Mouse (Mus musculus) testis, adult 2 months (tissue): ENCODE measurements around the gene Sepsecs. TPM values are rescaled to one million over a fixed set of nuclear protein-coding genes. Genes with fewer than 3 reads are reported as not detected.

Source experiments
- H3K27ac ChIP-seq: fragments of 200-500 bp; 2 replicates; pipeline ENCODE4 v1.5.1; 2012; ENCODE audit warnings: low read depth, low read length; ENCODE audit not compliant: control insufficient read depth, insufficient read depth
- H3K27me3 ChIP-seq: fragments of 200-500 bp; 2 replicates; pipeline ENCODE4 v1.6.1; 2012; ENCODE audit warnings: mild to moderate bottlenecking, low read length, moderate library complexity; ENCODE audit not compliant: control insufficient read depth, insufficient read depth
- H3K36me3 ChIP-seq: fragments of 200-500 bp; 2 replicates; pipeline ENCODE4 v1.6.1; 2012; ENCODE audit warnings: mild to moderate bottlenecking, low read length; ENCODE audit not compliant: control insufficient read depth, insufficient read depth
- H3K4me1 ChIP-seq: fragments of 200-500 bp; 2 replicates; pipeline ENCODE4 v1.6.1; 2012; ENCODE audit warnings: low read length; ENCODE audit not compliant: control insufficient read depth, insufficient read depth
- H3K4me3 ChIP-seq: fragments of 200-500 bp; 2 replicates; pipeline ENCODE4 v1.5.1; 2012; ENCODE audit warnings: low read depth, mild to moderate bottlenecking, low read length, moderate library complexity, mixed read lengths; ENCODE audit not compliant: control insufficient read depth
- CTCF ChIP-seq: fragments of 200-500 bp; IDR thresholded peaks from 2 replicates; pipeline ENCODE4 v1.5.1; 2012; ENCODE audit warnings: low read depth, mild to moderate bottlenecking, inconsistent platforms, low read length, moderate library complexity; ENCODE audit not compliant: control insufficient read depth, insufficient read depth, insufficient replicate concordance
- POLR2A ChIP-seq: fragments of 200-500 bp; IDR thresholded peaks from 2 replicates; pipeline ENCODE4 v1.6.1; 2012; ENCODE audit warnings: low read depth, mild to moderate bottlenecking, inconsistent platforms, low read length, moderate library complexity; ENCODE audit not compliant: control insufficient read depth
- polyA plus RNA-seq: library from polyadenylated mRNA; depleted of rRNA; stranded (reverse); fragments of >200 nt; gene quantifications from 2 replicates; pipeline ENCODE4 v1.2.3, GENCODE M21; 2012

Gene Sepsecs
- polyA plus RNA-seq, 1 experiment: 6.9 TPM

DNA sequence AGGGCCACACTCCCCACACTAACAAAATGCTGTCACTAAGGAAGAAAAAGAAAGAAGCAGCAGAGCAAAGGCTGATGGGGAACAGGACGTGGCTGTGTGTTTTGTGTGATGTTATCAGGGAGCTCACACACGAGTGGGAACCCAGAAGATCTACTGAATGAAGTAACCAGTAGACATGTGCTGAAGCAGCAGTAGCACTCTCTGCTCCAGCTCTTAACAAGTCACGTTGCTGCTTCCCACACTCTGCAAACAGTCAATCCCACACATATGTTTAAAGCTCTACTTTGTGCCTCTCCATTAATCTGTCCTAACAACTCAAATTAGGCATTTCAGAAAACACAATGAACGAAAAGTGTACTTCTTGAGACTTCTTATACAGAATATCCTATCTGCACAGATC is 11.6 kb downstream of the Sepsecs start:
- TF ChIP-seq CTCF: no peak
- no peak for TF ChIP-seq POLR2A
- H3K36me3 ChIP-seq: peaks cover 2% of the 10 kb centered on the region; the same call in 1 of the 2 replicates

DNA sequence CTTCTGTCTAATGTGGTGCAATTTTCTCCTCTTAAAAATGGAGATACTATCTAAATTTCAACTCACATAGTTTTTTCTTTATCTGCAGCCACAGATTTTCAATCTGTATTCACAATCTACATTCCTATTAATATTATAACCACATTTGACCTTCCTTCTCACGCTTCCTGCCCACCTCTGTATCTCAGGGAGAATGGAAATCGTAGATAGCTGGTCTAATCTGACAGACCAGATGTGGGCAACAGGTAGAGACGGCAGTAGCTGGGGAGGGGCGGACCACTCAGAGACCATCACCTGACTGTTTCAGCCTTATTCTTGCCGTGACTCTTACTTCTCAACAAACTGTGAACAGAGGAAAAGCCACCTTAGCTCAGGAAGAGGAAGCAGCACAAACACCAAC is 12.2 kb downstream of the Sepsecs start:
- peaks cover 2% of the 10 kb centered on the region; the same call in 1 of the 2 replicates for H3K36me3 ChIP-seq
- no peaks in the 10 kb centered on the region for H3K4me1 ChIP-seq
- H3K4me3 ChIP-seq: no peak overlapping the region
- no peak for TF ChIP-seq POLR2A
- no peak for TF ChIP-seq CTCF
- no peaks in the 10 kb centered on the region for H3K27me3 ChIP-seq
- H3K27ac ChIP-seq: no peak overlapping the region

More for the DNA sequence above, 11.6 kb downstream of the Sepsecs start:
- no peaks in the 10 kb centered on the region for H3K4me1 ChIP-seq
- H3K27me3 ChIP-seq: no peaks in the 10 kb centered on the region
- no peak overlapping the region for H3K4me3 ChIP-seq
- no peak overlapping the region for H3K27ac ChIP-seq

DNA sequence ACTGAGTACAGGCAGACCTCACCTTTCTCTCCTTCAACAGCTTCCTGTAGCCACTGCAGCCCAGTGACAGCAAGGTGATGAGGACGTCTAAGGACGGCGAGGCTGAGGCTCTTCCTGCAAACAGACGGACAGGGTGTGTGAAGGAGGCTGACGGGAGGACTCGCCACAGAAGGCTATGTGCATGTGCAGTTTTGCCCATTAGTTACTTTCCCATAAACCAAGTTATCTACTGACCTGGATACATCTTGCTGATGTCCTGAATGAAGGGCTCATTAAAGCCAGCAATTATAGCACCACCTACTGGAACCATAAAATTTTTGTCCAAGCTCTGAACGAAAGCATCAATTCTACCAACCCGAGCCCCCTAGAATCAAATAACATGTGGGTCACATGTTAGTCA is 13.5 kb downstream of the Sepsecs start:
- no peak for TF ChIP-seq CTCF
- no peak for TF ChIP-seq POLR2A
- no peak overlapping the region for H3K4me3 ChIP-seq
- no peaks in the 10 kb centered on the region for H3K27me3 ChIP-seq
- H3K4me1 ChIP-seq: no peaks in the 10 kb centered on the region
- H3K36me3 ChIP-seq: peaks cover 1% of the 10 kb centered on the region; the same call in 1 of the 2 replicates
- no peak overlapping the region for H3K27ac ChIP-seq

DNA sequence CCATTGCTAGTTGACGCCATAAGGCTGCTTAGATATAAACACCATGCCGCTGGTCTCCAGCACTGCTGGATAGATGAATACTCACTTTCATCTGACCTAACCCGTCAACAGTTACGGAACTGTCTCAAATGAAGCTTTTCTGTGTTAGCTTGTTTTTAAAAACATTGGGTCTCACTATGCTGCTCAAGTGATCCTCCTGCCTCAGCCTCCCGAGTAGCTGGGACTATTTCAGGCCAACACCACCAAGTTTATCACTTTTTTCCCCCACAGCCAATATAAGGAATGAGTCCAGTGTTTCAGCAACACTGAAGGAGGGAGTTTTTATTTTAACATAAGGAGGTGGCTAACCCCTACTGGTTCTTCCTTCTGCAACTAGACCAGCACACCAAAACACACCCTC is 14.5 kb downstream of the Sepsecs start:
- Histone ChIP-seq H3K27me3 (no peaks in the 10 kb centered on the region), H3K4me1 (no peaks in the 10 kb centered on the region), H3K27ac (no peak overlapping the region), H3K4me3 (no peak overlapping the region), H3K36me3 (peaks cover 1% of the 10 kb centered on the region; the same call in 1 of the 2 replicates)
- no peak for TF ChIP-seq CTCF
- TF ChIP-seq POLR2A: no peak

DNA sequence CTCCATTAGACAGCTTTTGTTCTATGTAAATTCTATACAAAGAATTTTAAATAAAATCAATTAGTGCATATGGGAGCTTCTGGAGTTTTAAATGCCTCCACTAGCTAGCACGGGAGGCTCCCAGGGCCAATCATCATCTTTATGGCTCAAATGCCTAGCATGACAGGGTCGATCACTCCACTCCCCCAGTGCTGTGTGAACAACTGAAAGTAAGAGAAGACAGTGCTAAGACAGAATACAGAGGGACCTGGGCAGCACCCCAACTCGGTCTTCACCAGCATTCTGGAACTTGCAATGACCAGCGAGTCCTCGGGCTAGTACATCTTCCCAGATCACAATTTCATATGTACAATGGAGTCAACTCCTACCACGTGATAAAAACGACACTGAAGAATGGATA is 16.9 kb downstream of the Sepsecs start:
- H3K4me1 ChIP-seq: no peaks in the 10 kb centered on the region
- no peak overlapping the region for H3K4me3 ChIP-seq
- no peak overlapping the region for H3K27ac ChIP-seq
- peaks cover 1% of the 10 kb centered on the region; the same call in 1 of the 2 replicates for H3K36me3 ChIP-seq
- no peaks in the 10 kb centered on the region for H3K27me3 ChIP-seq
- TF ChIP-seq CTCF (no peak), POLR2A (no peak)

DNA sequence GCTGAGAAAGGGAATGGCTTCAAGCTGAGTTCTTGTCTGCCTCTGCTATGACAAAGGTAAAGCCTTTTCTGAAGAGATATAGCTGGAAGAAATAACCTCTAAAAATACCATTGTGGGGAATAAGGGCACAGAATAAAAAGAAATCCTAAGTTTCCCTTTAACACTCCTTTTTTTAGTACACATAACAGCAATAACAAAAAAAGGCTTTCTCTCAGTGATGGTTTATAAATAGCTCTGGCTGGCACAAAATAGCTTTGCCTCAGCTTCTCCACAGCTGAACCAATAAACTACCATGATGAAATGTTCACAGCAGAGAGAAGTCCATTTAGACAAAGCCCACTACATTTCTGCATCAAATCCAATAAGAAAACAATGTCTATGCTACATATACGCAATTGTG is 17.4 kb downstream of the Sepsecs start:
- H3K36me3 ChIP-seq: peaks cover 1% of the 10 kb centered on the region; the same call in 1 of the 2 replicates
- H3K4me3 ChIP-seq: no peak overlapping the region
- no peak for TF ChIP-seq CTCF
- TF ChIP-seq POLR2A: no peak
- H3K27ac ChIP-seq: no peak overlapping the region
- no peaks in the 10 kb centered on the region for H3K27me3 ChIP-seq
- no peaks in the 10 kb centered on the region for H3K4me1 ChIP-seq

DNA sequence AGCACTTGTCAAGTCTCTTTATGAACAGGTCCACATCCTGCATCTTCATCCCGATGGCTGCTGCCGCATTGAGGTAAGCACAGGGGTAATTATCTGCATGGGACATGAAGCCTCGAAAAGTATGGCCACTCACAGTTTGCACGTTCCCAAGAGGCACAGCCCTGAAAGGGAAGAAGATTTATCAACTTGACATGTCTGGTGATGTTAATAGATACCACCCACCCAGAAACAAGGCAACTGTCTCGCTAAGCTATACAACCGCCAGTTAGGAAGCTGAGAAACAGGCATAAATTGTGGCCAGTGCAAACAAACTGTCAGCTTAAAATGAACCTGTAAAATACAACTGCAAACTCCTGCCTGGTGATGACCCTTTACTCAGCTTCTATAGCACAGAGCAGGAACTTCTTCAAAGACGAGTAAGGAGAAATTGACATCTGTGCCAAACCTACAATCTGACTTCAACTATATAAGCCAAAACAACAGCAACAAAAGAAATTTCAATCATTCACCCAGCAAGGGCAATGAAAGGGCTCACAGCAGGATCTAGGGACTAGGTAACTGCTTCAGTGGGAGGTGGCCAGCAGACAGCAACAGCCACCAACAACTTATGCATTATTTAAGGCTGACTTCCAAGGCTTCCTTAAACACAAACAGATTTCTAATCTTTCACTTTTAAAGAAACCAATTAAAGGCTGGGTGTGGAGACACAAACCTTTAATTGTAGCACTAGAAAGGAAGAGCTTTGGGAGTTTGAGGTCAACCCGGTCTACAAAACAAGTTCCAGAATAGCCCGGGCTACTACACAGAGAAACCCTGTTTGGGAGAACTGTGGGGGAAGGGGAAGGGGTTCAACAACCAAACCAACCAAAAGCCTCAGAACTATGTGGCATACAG is 25.3 kb downstream of the Sepsecs start:
- H3K4me3 ChIP-seq: no peak overlapping the region
- no peaks in the 10 kb centered on the region for H3K4me1 ChIP-seq
- no peaks in the 10 kb centered on the region for H3K27me3 ChIP-seq
- H3K27ac ChIP-seq: no peak overlapping the region
- no peak for TF ChIP-seq CTCF
- TF ChIP-seq POLR2A: no peak
- H3K36me3 ChIP-seq: no peaks in the 10 kb centered on the region; the same call in none of the 2 replicates
